In genomic region chr1:92875360-92876111, GRCm38 (mm10) we compare ENCODE assay signal across 19 mouse cellular contexts. TPM values are rescaled to one million over a fixed set of nuclear protein-coding genes. Genes with fewer than 3 reads are reported as not detected.
DNase-seq lines count a peak whose midpoint lies in the region; ATAC-seq and TF ChIP-seq lines count a peak whose summit lies in the region.
"Had no signal": no experiment of that assay in that cellular context is flagged by ENCODE, and none has a peak within 500 bp of the region (broad histone marks: within the 10 kb centered on the region; RNA-seq: fewer than 3 reads in every experiment).

No protein-coding gene starts in this region.

- WGBS in hindbrain, embryonic 13.5 days, result 85% methylated on average over 8 of the region's 8 CpGs

- no peak overlapping the region for H3K4me3 ChIP-seq in myocyte
- no peak overlapping the region for H3K4me3 ChIP-seq in hindbrain, embryonic 13.5 days
- H3K4me3 ChIP-seq: embryonic facial prominence, embryonic 10.5 days; forebrain, embryonic 13.5 days; heart, embryonic 13.5 days had no signal

- H3ac ChIP-seq in myocyte (ENCODE audit: control insufficient read depth, insufficient read length), result no peak overlapping the region

- no peaks in the 10 kb centered on the region for H3K9me3 ChIP-seq in hindbrain, embryonic 13.5 days
- H3K9me3 ChIP-seq: embryonic facial prominence, embryonic 10.5 days; forebrain, embryonic 13.5 days; heart, embryonic 13.5 days had no signal

- no peak for ATAC-seq in hindbrain, embryonic 13.5 days (ENCODE audit: low FRiP score)
- ATAC-seq: activated CD4-positive, CD25-positive, alpha-beta regulatory T cell, adult 4 months; forebrain, embryonic 13.5 days; forebrain, postnatal 0 days; hindbrain, embryonic 16.5 days; Patski had no signal

- no peaks in the 10 kb centered on the region for H3K79me2 ChIP-seq in myocyte (ENCODE audit: control insufficient read depth, insufficient read depth)

- no peak for TF ChIP-seq POLR2A in myocyte (IDR thresholded peaks at IDR 0.05; ENCODE audit: insufficient read length, low read depth)

- no peak overlapping the region for H3K9ac ChIP-seq in hindbrain, embryonic 13.5 days
- H3K9ac ChIP-seq: forebrain, embryonic 13.5 days; forebrain, postnatal 0 days; heart, embryonic 13.5 days had no signal

- peak; percentile 53 to 55 for DNase-seq in frontal cortex, postnatal 36 days (ENCODE audit: low spot score in 2 of 2)
- DNase-seq in frontal cortex, postnatal 25 days (ENCODE audit: low spot score in 2 of 2), result no peak
- DNase-seq in right cerebral cortex, adult 18-20 months, result peak; percentile 28
- DNase-seq in right cerebral cortex, postnatal 4 days, result no peak
- DNase-seq: adrenal gland, postnatal 14 days; cerebellum, adult 2 months; cerebellum, postnatal 10 days; forebrain, postnatal 0 days; gastrocnemius, postnatal 36 days; heart, adult 11 months; heart, postnatal 36 days had no signal

- peak overlapping the region; percentile 18 for H3K4me2 ChIP-seq in myocyte (ENCODE audit: low read depth)
- H3K4me2 ChIP-seq in hindbrain, embryonic 13.5 days, result no peak overlapping the region
- H3K4me2 ChIP-seq: forebrain, embryonic 13.5 days; heart, embryonic 13.5 days had no signal

- H3K4me1 ChIP-seq in hindbrain, embryonic 13.5 days (replicated peaks), result no peaks in the 10 kb centered on the region
- H3K4me1 ChIP-seq: forebrain, embryonic 13.5 days; heart, embryonic 13.5 days had no signal

- H3K36me3 ChIP-seq in myocyte (ENCODE audit: control insufficient read depth, insufficient read depth), result no peaks in the 10 kb centered on the region
- no peaks in the 10 kb centered on the region for H3K36me3 ChIP-seq in hindbrain, embryonic 13.5 days
- H3K36me3 ChIP-seq: embryonic facial prominence, embryonic 10.5 days; heart, embryonic 13.5 days had no signal

- no peaks in the 10 kb centered on the region for H3K27me3 ChIP-seq in myocyte (ENCODE audit: control insufficient read depth, insufficient read depth, insufficient read length)
- no peaks in the 10 kb centered on the region for H3K27me3 ChIP-seq in hindbrain, embryonic 13.5 days
- H3K27me3 ChIP-seq: forebrain, embryonic 13.5 days had no signal

- H3K27ac ChIP-seq in hindbrain, embryonic 13.5 days, result no peak overlapping the region
- H3K27ac ChIP-seq: embryonic facial prominence, embryonic 10.5 days; forebrain, embryonic 13.5 days; heart, embryonic 13.5 days had no signal

TF ChIP-seq in myocyte, 11 proteins besides CTCF, POLR2A, EP300 and RAD21:
- no peak for TF ChIP-seq REST (IDR thresholded peaks at IDR 0.05; ENCODE audit: insufficient read depth, insufficient read length)
- TF ChIP-seq USF1 (IDR thresholded peaks at IDR 0.05; ENCODE audit: low read depth), result no peak
- TF ChIP-seq CEBPB (IDR thresholded peaks at IDR 0.05; ENCODE audit: insufficient read depth, poor library complexity, severe bottlenecking), result no peak
- TF ChIP-seq MYOG (IDR thresholded peaks at IDR 0.05; ENCODE audit: control insufficient read depth in 1 of 3, insufficient read depth in 1 of 3, insufficient read length in 2 of 3, low read depth in 2 of 3), result peak in 1 of 3 experiments; percentile 55
- TF ChIP-seq MYOD1 (IDR thresholded peaks at IDR 0.05; ENCODE audit: control insufficient read depth in 1 of 3, insufficient read length in 2 of 3, low read depth in 2 of 3), result peak in 2 of 3 experiments; percentile 48 to 73

RNA-seq across cellular contexts. Expression of gene Ankmy1, which starts 27.2 kb away (rescaled TPM):
- 2.4 TPM for polyA plus RNA-seq in myocyte (2012; fragmentation: generic; extraction: Trizol)
- polyA plus RNA-seq in hindbrain, embryonic 13.5 days (2015; fragmentation: Nextera tagmentation; extraction: Ambion mirVana), result 0.23 and 0.98 TPM in 2 replicates

RNA-seq across cellular contexts. Expression of gene Dusp28, which starts 31.2 kb away (rescaled TPM):
- 40.9 TPM for polyA plus RNA-seq in myocyte (2012; fragmentation: generic; extraction: Trizol)
- polyA plus RNA-seq in hindbrain, embryonic 13.5 days (2015; fragmentation: Nextera tagmentation; extraction: Ambion mirVana), result 14.9 and 15.8 TPM in 2 replicates

RNA-seq across cellular contexts. Expression of gene Rnpepl1, which starts 35.0 kb away (rescaled TPM):
- polyA plus RNA-seq in myocyte (2012; fragmentation: generic; extraction: Trizol), result 48.6 TPM
- 22.4 and 26.5 TPM in 2 replicates for polyA plus RNA-seq in hindbrain, embryonic 13.5 days (2015; fragmentation: Nextera tagmentation; extraction: Ambion mirVana)

RNA-seq across cellular contexts. Expression of gene Gpc1, which starts 44.1 kb away (rescaled TPM):
- 930 TPM for polyA plus RNA-seq in myocyte (2012; fragmentation: generic; extraction: Trizol)
- 56.2 and 57.1 TPM in 2 replicates for polyA plus RNA-seq in hindbrain, embryonic 13.5 days (2015; fragmentation: Nextera tagmentation; extraction: Ambion mirVana)

RNA-seq across cellular contexts. Expression of gene Capn10, which starts 58.6 kb away (rescaled TPM):
- 23.6 TPM for polyA plus RNA-seq in myocyte (2012; fragmentation: generic; extraction: Trizol)
- polyA plus RNA-seq in hindbrain, embryonic 13.5 days (2015; fragmentation: Nextera tagmentation; extraction: Ambion mirVana), result 58.9 TPM in 2 replicates

Comparison
In these comparisons a context has a peak if more than half of its experiments do, and no peak if none do; other contexts are left out.
1. DNase-seq: peak in frontal cortex, postnatal 36 days (2 of 2) and right cerebral cortex, adult 18-20 months (single experiment); none in frontal cortex, postnatal 25 days (0 of 2) and right cerebral cortex, postnatal 4 days (single experiment).